Mouse (Mus musculus) left cerebral cortex, postnatal 4 days (tissue): ENCODE results near the gene Lrp1. TPM values are rescaled to one million over a fixed set of nuclear protein-coding genes. Genes with fewer than 3 reads are reported as not detected.
"Not testable (repeated sequence)": the region's sequence is repeated elsewhere in the genome, so short reads cannot be mapped to it uniquely, and the experiment has no call there.

Experiments used
- DNase-seq: peaks from one replicate; pipeline ENCODE4 v3.0.0-alpha.2; 2022
- intact Hi-C: fragments of 180-260 bp; cut with DNase I; formaldehyde crosslinking; loops from one replicate; pipeline ENCODE4 v1.15.1; 2025
- total RNA-seq, 2 experiments: library from RNA; stranded (reverse); gene quantifications; 2 replicates each; pipeline ENCODE4 v1.2.3; 2021

Lrp1 gene
- 100 to 1,000 TPM; 286 to 296 TPM for total RNA-seq

GRCm38 (mm10) chr10:127620406-127621190, at the start of gene Lrp1:
TSS of gene Lrp1 (minus strand) at chr10:127621148.
- DNase-seq = peak; percentile 52
- intact Hi-C loops = no loop called here

- DNase-seq = no peak
- intact Hi-C loops = loop anchor here (10.0 kb wide), 1 partner anchor 265 kb away; no protein-coding TSS in a partner anchor
Measured at GRCm38 (mm10) chr10:127670185-127670584, 49.2 kb upstream of the Lrp1 start.

GRCm38 (mm10) chr10:127669170-127669569, 48.2 kb upstream of the Lrp1 start:
- no peak for DNase-seq

GRCm38 (mm10) chr10:127668093-127669050, 47.4 kb upstream of the Lrp1 start, which contains the start of gene Nab2:
TSS of gene Nab2 (minus strand) at chr10:127668568.
- DNase-seq = peak; percentile 43
- intact Hi-C loops = no loop called here

More at GRCm38 (mm10) chr10:127669170-127669569, 48.2 kb upstream of the Lrp1 start:
- intact Hi-C loops = no loop called here

- intact Hi-C loops = no loop called here
- DNase-seq = peak; percentile 55
Measured at GRCm38 (mm10) chr10:127667269-127668092, 46.5 kb upstream of the Lrp1 start.

GRCm38 (mm10) chr10:127666501-127667268, 45.7 kb upstream of the Lrp1 start, which contains the start of gene Nemp1:
TSS of gene Nemp1 (plus strand) at chr10:127666901.
- intact Hi-C loops = no loop called here
- DNase-seq = peak; percentile 51

GRCm38 (mm10) chr10:127665366-127666181, 44.6 kb upstream of the Lrp1 start:
- no peak for DNase-seq
- intact Hi-C loops = no loop called here

GRCm38 (mm10) chr10:127664891-127665290, 43.9 kb upstream of the Lrp1 start:
- no peak for DNase-seq
- intact Hi-C loops = no loop called here

GRCm38 (mm10) chr10:127664166-127664565, 43.2 kb upstream of the Lrp1 start:
- intact Hi-C loops = no loop called here
- no peak for DNase-seq

- intact Hi-C loops = no loop called here
- DNase-seq = no peak
Measured at GRCm38 (mm10) chr10:127663590-127663989, 42.6 kb upstream of the Lrp1 start.

GRCm38 (mm10) chr10:127662666-127663253, 41.8 kb upstream of the Lrp1 start:
- peak; percentile 44 for DNase-seq

GRCm38 (mm10) chr10:127661915-127662663, 41.1 kb upstream of the Lrp1 start:
- no peak for DNase-seq
- intact Hi-C loops = no loop called here

More at GRCm38 (mm10) chr10:127662666-127663253, 41.8 kb upstream of the Lrp1 start:
- intact Hi-C loops = no loop called here

- intact Hi-C loops = no loop called here
- DNase-seq = no peak
Measured at GRCm38 (mm10) chr10:127661291-127661914, 40.5 kb upstream of the Lrp1 start.

GRCm38 (mm10) chr10:127659551-127659950, 38.6 kb upstream of the Lrp1 start:
- intact Hi-C loops = no loop called here
- no peak for DNase-seq

GRCm38 (mm10) chr10:127658076-127658475, 37.1 kb upstream of the Lrp1 start:
- intact Hi-C loops = no loop called here
- no peak for DNase-seq

- DNase-seq, intact Hi-C loops: not testable (repeated sequence)
Measured at GRCm38 (mm10) chr10:127657617-127658016, 36.7 kb upstream of the Lrp1 start.

GRCm38 (mm10) chr10:127654970-127655579, 34.1 kb upstream of the Lrp1 start:
- no peak for DNase-seq
- intact Hi-C loops = no loop called here
